Mouse (Mus musculus) liver, embryonic 15.5 days (tissue): ENCODE results near the gene Sema4a. TPM values are rescaled to one million over a fixed set of nuclear protein-coding genes. Genes with fewer than 3 reads are reported as not detected.

ENCODE experiments used
- ATAC-seq: fragments of 200-750 bp; cut with Nextera tagmentation; 2 replicates; pipeline ENCODE4 v1.8.0; 2017; ENCODE audit warnings: moderate number of reproducible peaks, mild to moderate bottlenecking, moderate library complexity; ENCODE audit not compliant: insufficient read depth
- H3K27ac ChIP-seq: fragments of 300-500 bp; sonication (generic); replicated peaks from 2 replicates; pipeline ENCODE4 v1.5.1; 2015; ENCODE audit warnings: mild to moderate bottlenecking, inconsistent platforms
- H3K27me3 ChIP-seq: fragments of 300-500 bp; sonication (generic); 2 replicates; pipeline ENCODE4 v1.6.1; 2015; ENCODE audit warnings: mild to moderate bottlenecking, inconsistent platforms
- H3K36me3 ChIP-seq: fragments of 300-500 bp; sonication (generic); replicated peaks from 2 replicates; pipeline ENCODE4 v1.6.1; 2015; ENCODE audit warnings: moderate library complexity, mild to moderate bottlenecking, inconsistent platforms
- H3K4me1 ChIP-seq: fragments of 300-500 bp; sonication (generic); replicated peaks from 2 replicates; pipeline ENCODE4 v1.6.1; 2015; ENCODE audit warnings: inconsistent platforms
- H3K4me2 ChIP-seq: fragments of 300-500 bp; sonication (generic); 2 replicates; pipeline ENCODE4 v1.6.1; 2015; ENCODE audit warnings: moderate library complexity, mild to moderate bottlenecking, inconsistent platforms
- H3K4me3 ChIP-seq: fragments of 300-500 bp; sonication (generic); replicated peaks from 2 replicates; pipeline ENCODE4 v1.5.1; 2015; ENCODE audit warnings: mild to moderate bottlenecking, inconsistent platforms
- H3K9ac ChIP-seq: fragments of 300-500 bp; sonication (generic); 2 replicates; pipeline ENCODE4 v1.6.1; 2015; ENCODE audit warnings: moderate library complexity, mild to moderate bottlenecking, inconsistent platforms
- H3K9me3 ChIP-seq: fragments of 300-500 bp; sonication (generic); replicated peaks from 2 replicates; pipeline ENCODE4 v1.6.1; 2016; ENCODE audit warnings: inconsistent platforms
- WGBS: fragments of 180-500 bp; shearing (Covaris S2); methylation state at CpG from one replicate; pipeline ENCODE4 v1.1.7; 2015; ENCODE audit warnings: mixed read lengths; ENCODE audit not compliant: insufficient replicate concordance; 5-methylcytosine and 5-hydroxymethylcytosine counted together
- polyA plus RNA-seq: library from polyadenylated mRNA; unstranded; fragments of >200 nt; fragmentation: Nextera tagmentation; extraction: Ambion mirVana; gene quantifications from 2 replicates; pipeline ENCODE4 v1.2.1, GENCODE M21; 2015

Gene Sema4a
- polyA plus RNA-seq, 1 experiment from 2014 or later, result 25.0 TPM

GRCm38 (mm10) chr3:88455588-88456264 is 5.3 kb downstream of the Sema4a start:
- H3K4me3 ChIP-seq, result peak overlapping the region; percentile 38
- ATAC-seq, result 0 out of 2 replicates have a peak, but pooled peaks have one; percentile 25
- H3K27me3 ChIP-seq, result peaks cover 77% of the 10 kb centered on the region
- H3K9me3 ChIP-seq, result no peaks in the 10 kb centered on the region
- H3K27ac ChIP-seq, result peak overlapping the region; percentile 70
- peak overlapping the region; percentile 53 for H3K4me2 ChIP-seq
- 59% methylated on average over 18 of the region's 18 CpGs for WGBS
- 0 out of 2 replicates have a peak overlapping the region, but pooled peaks have one; percentile 4 for H3K9ac ChIP-seq
- peaks cover 43% of the 10 kb centered on the region for H3K4me1 ChIP-seq
- no peaks in the 10 kb centered on the region; the same call in 1 of the 2 replicates for H3K36me3 ChIP-seq

- Histone ChIP-seq H3K27ac (peak overlapping the region; percentile 70), H3K4me2 (peak overlapping the region; percentile 53), H3K9ac (no peak overlapping the region), H3K27me3 (peaks cover 77% of the 10 kb centered on the region), H3K9me3 (no peaks in the 10 kb centered on the region), H3K4me1 (peaks cover 43% of the 10 kb centered on the region), H3K36me3 (no peaks in the 10 kb centered on the region; the same call in 1 of the 2 replicates), H3K4me3 (peak overlapping the region; percentile 38)
- peak; percentile 17 for ATAC-seq
- 32% methylated on average over 9 of the region's 9 CpGs for WGBS
These were observed 6.0 kb downstream of the Sema4a start for GRCm38 (mm10) chr3:88454762-88455587.

GRCm38 (mm10) chr3:88453986-88454385 is 7.0 kb downstream of the Sema4a start:
- H3K36me3 ChIP-seq, result no peaks in the 10 kb centered on the region; the same call in 1 of the 2 replicates
- peaks cover 79% of the 10 kb centered on the region for H3K27me3 ChIP-seq
- no peaks in the 10 kb centered on the region for H3K9me3 ChIP-seq
- peak overlapping the region; percentile 53; the same call in 1 of the 2 replicates for H3K4me2 ChIP-seq
- H3K27ac ChIP-seq, result no peak overlapping the region; the same call in 1 of the 2 replicates
- 40% methylated on average over 8 of the region's 8 CpGs for WGBS
- no peak overlapping the region for H3K4me3 ChIP-seq
- H3K9ac ChIP-seq, result no peak overlapping the region
- no peak for ATAC-seq
- peaks cover 48% of the 10 kb centered on the region for H3K4me1 ChIP-seq

- ATAC-seq, result no peak
- H3K27me3 ChIP-seq, result peaks cover 76% of the 10 kb centered on the region
These were observed 7.6 kb downstream of the Sema4a start for GRCm38 (mm10) chr3:88453369-88453768.

GRCm38 (mm10) chr3:88452716-88453115 is 8.3 kb downstream of the Sema4a start:
- no peak overlapping the region for H3K9ac ChIP-seq
- H3K4me3 ChIP-seq, result no peak overlapping the region
- H3K36me3 ChIP-seq, result peaks cover 2% of the 10 kb centered on the region; the same call in 1 of the 2 replicates
- no peak overlapping the region for H3K4me2 ChIP-seq
- no peak for ATAC-seq
- peaks cover 52% of the 10 kb centered on the region for H3K4me1 ChIP-seq
- no peaks in the 10 kb centered on the region for H3K9me3 ChIP-seq
- H3K27me3 ChIP-seq, result peaks cover 71% of the 10 kb centered on the region
- no peak overlapping the region for H3K27ac ChIP-seq
- WGBS, result 73% methylated on average over 6 of the region's 6 CpGs

More at GRCm38 (mm10) chr3:88453369-88453768, 7.6 kb downstream of the Sema4a start:
- H3K4me1 ChIP-seq, result peaks cover 46% of the 10 kb centered on the region
- 18% methylated on average over 8 of the region's 8 CpGs for WGBS
- no peak overlapping the region for H3K9ac ChIP-seq
- H3K9me3 ChIP-seq, result no peaks in the 10 kb centered on the region
- no peak overlapping the region for H3K27ac ChIP-seq
- H3K36me3 ChIP-seq, result no peaks in the 10 kb centered on the region; the same call in 1 of the 2 replicates
- no peak overlapping the region for H3K4me2 ChIP-seq
- no peak overlapping the region for H3K4me3 ChIP-seq

- Histone ChIP-seq H3K27ac (no peak overlapping the region), H3K4me1 (peaks cover 50% of the 10 kb centered on the region), H3K27me3 (peaks cover 67% of the 10 kb centered on the region), H3K9me3 (no peaks in the 10 kb centered on the region), H3K4me3 (no peak overlapping the region), H3K4me2 (no peak overlapping the region), H3K9ac (no peak overlapping the region), H3K36me3 (peaks cover 3% of the 10 kb centered on the region; the same call in 1 of the 2 replicates)
- WGBS, result 48% methylated on average over 5 of the region's 5 CpGs
- no peak for ATAC-seq
These were observed 8.7 kb downstream of the Sema4a start for GRCm38 (mm10) chr3:88452246-88452645.

- peaks cover 42% of the 10 kb centered on the region for H3K4me1 ChIP-seq
- no peaks in the 10 kb centered on the region for H3K9me3 ChIP-seq
- peaks cover 61% of the 10 kb centered on the region for H3K27me3 ChIP-seq
- no peak for ATAC-seq
- WGBS, result 61% methylated on average over 12 of the region's 12 CpGs
- H3K4me3 ChIP-seq, result no peak overlapping the region
- peaks cover 9% of the 10 kb centered on the region for H3K36me3 ChIP-seq
- no peak overlapping the region for H3K27ac ChIP-seq
- no peak overlapping the region for H3K4me2 ChIP-seq
- H3K9ac ChIP-seq, result no peak overlapping the region
These were observed 10.4 kb downstream of the Sema4a start for GRCm38 (mm10) chr3:88450379-88451131.

- ATAC-seq, result no peak
- H3K9ac ChIP-seq, result no peak overlapping the region
- H3K9me3 ChIP-seq, result no peaks in the 10 kb centered on the region
- peaks cover 33% of the 10 kb centered on the region for H3K4me1 ChIP-seq
- no peak overlapping the region; the same call in 1 of the 2 replicates for H3K4me2 ChIP-seq
- no peak overlapping the region for H3K4me3 ChIP-seq
- H3K27ac ChIP-seq, result no peak overlapping the region
- peaks cover 11% of the 10 kb centered on the region for H3K36me3 ChIP-seq
- 20% methylated on average over 21 of the region's 21 CpGs for whole genome bisulfite sequencing
- H3K27me3 ChIP-seq, result peaks cover 58% of the 10 kb centered on the region
These were observed 11.5 kb downstream of the Sema4a start for GRCm38 (mm10) chr3:88449395-88450023.

GRCm38 (mm10) chr3:88448443-88448842 is 12.5 kb downstream of the Sema4a start:
- WGBS, result 46% methylated on average over 8 of the region's 8 CpGs
- ATAC-seq, result no peak
- Histone ChIP-seq H3K27ac (no peak overlapping the region), H3K27me3 (peaks cover 55% of the 10 kb centered on the region), H3K4me3 (no peak overlapping the region), H3K9ac (no peak overlapping the region), H3K36me3 (peaks cover 11% of the 10 kb centered on the region), H3K4me1 (peaks cover 28% of the 10 kb centered on the region), H3K9me3 (no peaks in the 10 kb centered on the region), H3K4me2 (no peak overlapping the region)

- Histone ChIP-seq H3K36me3 (peaks cover 11% of the 10 kb centered on the region), H3K27me3 (peaks cover 48% of the 10 kb centered on the region), H3K4me1 (peaks cover 22% of the 10 kb centered on the region), H3K9me3 (no peaks in the 10 kb centered on the region), H3K9ac (no peak overlapping the region), H3K27ac (no peak overlapping the region; the same call in 1 of the 2 replicates), H3K4me2 (no peak overlapping the region), H3K4me3 (no peak overlapping the region)
- no peak for ATAC-seq
- WGBS, result 39% methylated on average over 8 of the region's 8 CpGs
These were observed 13.3 kb downstream of the Sema4a start for GRCm38 (mm10) chr3:88447676-88448183.
